Mouse (Mus musculus): ENCODE data around the gene Znrd1as. TPM values are rescaled to one million over a fixed set of nuclear protein-coding genes. Genes with fewer than 3 reads are reported as not detected.

The Znrd1as gene
- polyA plus RNA-seq, 1 experiment from 2014 or later = 10.3 TPM

DNA sequence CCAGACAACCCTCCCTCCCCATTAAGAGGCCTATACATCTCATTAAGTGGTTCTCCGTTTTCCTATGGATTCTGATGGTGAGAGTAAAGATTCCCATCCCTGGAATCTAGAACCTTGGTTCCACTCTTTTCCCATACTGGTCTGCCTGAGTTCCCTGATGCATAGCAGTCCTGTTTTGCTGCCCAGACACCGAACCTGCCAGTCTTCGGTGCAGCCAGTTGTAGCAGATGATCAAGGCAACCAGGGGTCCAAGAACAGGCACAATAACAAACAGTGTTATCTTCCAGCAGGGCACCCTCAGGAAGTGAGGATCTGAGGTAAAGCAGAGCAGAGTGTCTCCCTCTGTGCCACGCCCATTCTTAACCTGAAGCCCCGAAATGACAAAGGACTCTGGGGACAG lies 53.7 kb downstream of the Znrd1as start:
- DNase-seq (ENCODE audit: low spot score) = no peak
- no peak overlapping the region for H3K4me3 ChIP-seq
- H3K36me3 ChIP-seq = peaks cover 43% of the 10 kb centered on the region
- no peak overlapping the region for H3K27ac ChIP-seq
- WGBS = 44% methylated on average over 5 of the region's 5 CpGs
- no peaks in the 10 kb centered on the region for H3K4me1 ChIP-seq
- H3K9me3 ChIP-seq = no peaks in the 10 kb centered on the region
- H3K27me3 ChIP-seq (ENCODE audit: insufficient read depth, poor library complexity, severe bottlenecking) = no peaks in the 10 kb centered on the region

Other genes with a start within 250 kb of the Znrd1as start
- gene H2-M10.5, start 185.7 kb upstream of the Znrd1as start, polyA plus RNA-seq (2016; fragmentation: Nextera tagmentation; extraction: Ambion mirVana) = not detected in 2 replicates
- not detected in 2 replicates for gene H2-M10.6, start 146.4 kb upstream of the Znrd1as start, polyA plus RNA-seq (2016; fragmentation: Nextera tagmentation; extraction: Ambion mirVana)
- gene Trim26, start 121.5 kb upstream of the Znrd1as start, polyA plus RNA-seq (2016; fragmentation: Nextera tagmentation; extraction: Ambion mirVana) = 27.1 and 30.4 TPM in 2 replicates
- gene Trim15, start 91.4 kb upstream of the Znrd1as start, polyA plus RNA-seq (2016; fragmentation: Nextera tagmentation; extraction: Ambion mirVana) = 0.20 TPM in 1 of 2 replicates, not detected in the other
- gene Trim10, start 89.0 kb upstream of the Znrd1as start, polyA plus RNA-seq (2016; fragmentation: Nextera tagmentation; extraction: Ambion mirVana) = 18.6 and 21.5 TPM in 2 replicates
- gene Trim40, start 68.5 kb upstream of the Znrd1as start, polyA plus RNA-seq (2016; fragmentation: Nextera tagmentation; extraction: Ambion mirVana) = not detected in 2 replicates
- not detected in 2 replicates for gene Trim31, start 60.5 kb upstream of the Znrd1as start, polyA plus RNA-seq (2016; fragmentation: Nextera tagmentation; extraction: Ambion mirVana)
- not detected in 2 replicates for gene Rnf39, start 15.7 kb upstream of the Znrd1as start, polyA plus RNA-seq (2016; fragmentation: Nextera tagmentation; extraction: Ambion mirVana)
- gene Ppp1r11, start 6.9 kb upstream of the Znrd1as start, polyA plus RNA-seq (2016; fragmentation: Nextera tagmentation; extraction: Ambion mirVana) = 98.8 and 121 TPM in 2 replicates
- 45.2 and 55.4 TPM in 2 replicates for gene Znrd1, start within 50 bp of the Znrd1as start, polyA plus RNA-seq (2016; fragmentation: Nextera tagmentation; extraction: Ambion mirVana)
- gene 2410137M14Rik, start 22.6 kb downstream of the Znrd1as start, polyA plus RNA-seq (2016; fragmentation: Nextera tagmentation; extraction: Ambion mirVana) = 0.19 and 0.32 TPM in 2 replicates
- gene H2-M5, start 30.9 kb downstream of the Znrd1as start, polyA plus RNA-seq (2016; fragmentation: Nextera tagmentation; extraction: Ambion mirVana) = 0.27 and 0.39 TPM in 2 replicates
- gene Zfp57, start 42.6 kb downstream of the Znrd1as start, polyA plus RNA-seq (2016; fragmentation: Nextera tagmentation; extraction: Ambion mirVana) = 65.9 and 84.5 TPM in 2 replicates
- 0.10 and 0.14 TPM in 2 replicates for gene Mog, start 64.8 kb downstream of the Znrd1as start, polyA plus RNA-seq (2016; fragmentation: Nextera tagmentation; extraction: Ambion mirVana)
- 5.8 and 9.6 TPM in 2 replicates for gene Gabbr1, start 87.4 kb downstream of the Znrd1as start, polyA plus RNA-seq (2016; fragmentation: Nextera tagmentation; extraction: Ambion mirVana)
- gene Olfr90, start 129.9 kb downstream of the Znrd1as start, polyA plus RNA-seq (2016; fragmentation: Nextera tagmentation; extraction: Ambion mirVana) = not detected in 2 replicates
- 0.15 TPM in 1 of 2 replicates, not detected in the other for gene Olfr91, start 139.7 kb downstream of the Znrd1as start, polyA plus RNA-seq (2016; fragmentation: Nextera tagmentation; extraction: Ambion mirVana)
- not detected in 2 replicates for gene Olfr92, start 161.5 kb downstream of the Znrd1as start, polyA plus RNA-seq (2016; fragmentation: Nextera tagmentation; extraction: Ambion mirVana)
- gene Olfr93, start 202.9 kb downstream of the Znrd1as start, polyA plus RNA-seq (2016; fragmentation: Nextera tagmentation; extraction: Ambion mirVana) = not detected in 2 replicates
- not detected in 2 replicates for gene Ubd, start 235.3 kb downstream of the Znrd1as start, polyA plus RNA-seq (2016; fragmentation: Nextera tagmentation; extraction: Ambion mirVana)
- gene Olfr94, start 242.4 kb downstream of the Znrd1as start, polyA plus RNA-seq (2016; fragmentation: Nextera tagmentation; extraction: Ambion mirVana) = not detected in 2 replicates

Measured in heart, embryonic 10.5 days (tissue).